Mouse (Mus musculus) right cerebral cortex, postnatal 10 days (tissue): ENCODE measurements around the gene Nfil3.

Source experiments
- DNase-seq, 2 experiments: peaks; one replicate each; pipeline ENCODE4 v3.0.0; 2021; ENCODE audit warnings: low spot score in 2 of 2

The Nfil3 gene

DNA sequence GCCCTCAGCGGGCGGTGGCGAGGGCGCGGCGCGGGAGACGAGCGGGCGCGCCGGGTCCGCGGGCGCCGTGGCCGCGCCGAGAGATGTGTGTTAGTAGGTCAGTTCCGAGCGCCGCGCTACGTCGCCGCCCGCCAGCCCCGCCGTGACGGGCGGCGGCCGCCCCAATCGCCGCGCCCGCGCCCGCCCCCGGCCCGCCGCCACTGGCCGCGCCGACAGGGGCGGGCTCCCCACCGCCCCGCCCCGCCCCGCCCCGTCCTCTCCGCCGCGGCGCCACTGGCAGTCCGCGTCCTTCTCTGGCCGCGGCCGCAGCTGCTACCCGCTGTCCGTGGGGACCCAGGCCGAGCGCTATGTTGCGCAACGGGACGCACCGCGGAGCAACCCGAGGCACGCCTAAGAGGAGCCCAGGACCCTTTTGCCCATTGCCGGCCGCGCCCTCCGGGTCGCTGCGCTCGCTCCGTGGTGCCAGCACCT is at the start of gene Nfil3:
Nfil3 (minus strand) TSS at position 123 of the 471 bp plus-strand sequence.
- DNase-seq = peak; percentile 88 to 90

DNA sequence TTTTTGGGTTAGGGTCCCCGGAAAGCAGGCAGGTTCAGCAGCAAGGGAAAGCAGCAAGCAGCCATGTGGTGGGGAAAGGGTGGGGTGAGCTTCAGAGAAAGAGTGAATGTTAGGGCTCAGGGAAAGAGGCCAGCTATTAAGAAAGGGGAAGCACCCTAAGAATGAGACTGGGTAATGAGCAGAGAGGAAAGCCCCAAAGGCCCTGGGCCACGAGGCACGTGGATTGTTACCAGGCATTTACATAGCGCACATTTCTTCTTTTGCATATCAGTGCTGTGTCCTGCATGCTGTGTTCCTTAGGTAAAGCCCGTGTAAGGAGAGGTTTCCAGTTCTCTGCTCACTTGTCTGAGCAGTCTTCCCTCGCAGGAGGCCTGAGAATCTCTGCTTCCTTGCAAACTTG is 43.4 kb upstream of the Nfil3 start:
- DNase-seq = no peak

GRCm38 (mm10) chr13:53020282-53020681 is 39.4 kb upstream of the Nfil3 start:
- DNase-seq = no peak

DNA sequence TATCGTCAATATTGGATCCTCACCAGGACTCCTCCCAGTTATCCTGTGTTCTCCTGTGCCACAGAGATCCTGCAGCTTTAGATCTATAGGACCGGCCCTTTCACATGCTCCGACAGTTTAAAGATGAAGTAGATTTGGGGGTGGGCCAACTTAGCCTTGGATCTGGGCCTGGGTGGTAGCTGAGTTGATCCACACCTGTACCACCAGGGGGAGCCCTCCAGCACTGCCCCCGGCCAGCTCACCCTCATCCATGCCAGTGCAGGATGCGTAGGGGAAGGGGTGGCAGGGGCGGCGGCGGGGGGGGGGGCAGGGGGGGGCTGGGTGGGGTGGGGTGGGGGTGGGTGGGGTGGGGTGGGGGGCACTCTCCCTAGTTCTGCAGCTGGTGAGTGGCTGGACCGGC is 38.7 kb upstream of the Nfil3 start:
- no peak for DNase-seq

- DNase-seq = no peak
Measured at GRCm38 (mm10) chr13:53018976-53019375, 38.1 kb upstream of the Nfil3 start.

GRCm38 (mm10) chr13:53017983-53018382 is 37.1 kb upstream of the Nfil3 start:
- no peak for DNase-seq

- DNase-seq = no peak
Measured at GRCm38 (mm10) chr13:53017117-53017516, 36.2 kb upstream of the Nfil3 start.

DNA sequence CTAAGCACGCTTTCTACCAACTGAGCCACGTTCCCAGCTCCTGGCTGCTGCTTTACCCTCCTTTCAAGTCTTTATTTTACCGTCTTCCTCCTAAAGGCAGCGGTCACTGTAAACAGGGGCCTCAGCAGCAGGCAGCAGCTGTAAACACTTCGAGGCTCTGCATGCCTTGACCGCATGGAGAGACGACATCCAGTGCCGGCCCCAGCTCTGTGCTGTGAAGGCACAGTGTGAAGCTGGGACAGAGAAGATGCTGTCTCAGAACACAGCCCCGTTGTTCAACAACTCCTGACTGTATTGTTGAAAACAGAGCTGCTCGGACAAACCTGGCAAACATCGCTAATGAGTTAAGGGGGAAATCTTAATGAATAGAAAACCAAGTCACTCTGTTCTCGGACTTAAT is 30.6 kb upstream of the Nfil3 start:
- peak; percentile 50 to 56 for DNase-seq

GRCm38 (mm10) chr13:53008489-53009184 is 27.8 kb upstream of the Nfil3 start:
- peak; percentile 41 to 46 for DNase-seq

DNA sequence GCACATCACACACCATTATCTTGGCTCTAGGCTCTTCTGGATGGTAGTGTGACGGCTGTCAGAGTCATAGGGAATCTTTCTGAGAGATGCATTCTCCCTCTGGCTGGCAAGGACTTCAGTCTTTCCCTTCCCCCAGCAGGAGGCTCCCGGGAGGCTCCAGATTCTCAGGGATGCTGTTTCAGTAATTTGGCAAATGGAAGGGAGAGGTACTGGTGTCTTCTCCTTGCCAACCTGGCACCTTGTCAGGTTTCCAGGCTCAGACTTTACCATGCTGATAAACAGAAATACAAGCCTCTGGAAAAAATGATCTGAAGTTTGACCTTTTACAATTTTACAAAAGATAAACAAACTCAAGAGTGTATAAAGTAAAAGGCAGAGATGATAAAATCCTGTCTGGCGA is 26.9 kb upstream of the Nfil3 start:
- DNase-seq = no peak

DNA sequence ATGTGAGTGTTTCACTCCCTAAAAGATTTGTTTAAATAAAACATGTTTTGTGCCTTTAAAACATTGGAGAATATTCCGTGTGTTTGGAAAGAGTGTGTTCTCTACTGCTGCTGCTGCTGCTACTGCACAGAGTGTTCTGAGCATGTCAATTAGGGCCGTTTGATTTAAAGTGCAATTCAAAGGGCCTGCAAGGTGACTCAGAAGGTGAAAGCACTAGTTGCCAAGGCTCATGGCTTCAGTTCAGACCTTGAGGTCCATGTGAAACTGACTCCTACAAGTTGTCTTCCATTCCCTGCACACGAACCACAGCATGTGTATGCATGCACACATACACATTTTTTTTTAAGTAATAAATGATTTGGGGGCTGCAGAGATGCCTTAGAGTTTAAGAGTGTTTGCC is 22.4 kb upstream of the Nfil3 start:
- DNase-seq = no peak

GRCm38 (mm10) chr13:53001511-53001935 is 20.6 kb upstream of the Nfil3 start:
- DNase-seq = no peak

GRCm38 (mm10) chr13:53000481-53000880 is 19.6 kb upstream of the Nfil3 start:
- DNase-seq = no peak

GRCm38 (mm10) chr13:52998541-52998940 is 17.7 kb upstream of the Nfil3 start:
- no peak for DNase-seq

DNA sequence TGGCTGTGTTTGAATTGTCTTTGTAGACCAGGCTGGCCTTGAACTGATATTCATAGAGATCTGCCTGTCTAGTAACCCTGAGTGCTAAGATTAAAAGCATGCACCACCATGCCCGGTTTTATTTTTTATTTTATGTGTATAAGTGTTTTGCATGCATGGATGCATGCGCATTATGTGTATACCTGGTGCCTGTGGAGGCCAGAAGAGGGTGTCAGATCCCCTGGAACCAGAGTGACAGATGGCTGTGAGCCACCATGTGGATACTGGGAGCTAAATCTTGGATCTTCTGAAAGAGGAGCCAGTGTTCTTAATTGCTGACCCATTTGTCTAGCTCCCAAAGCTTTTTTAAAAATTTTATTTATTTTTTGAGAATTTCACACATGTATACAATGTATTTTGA is 16.9 kb upstream of the Nfil3 start:
- DNase-seq = no peak

GRCm38 (mm10) chr13:52996201-52996600 is 15.3 kb upstream of the Nfil3 start:
- DNase-seq = no peak

- no peak for DNase-seq
Measured at GRCm38 (mm10) chr13:52994197-52994881, 13.5 kb upstream of the Nfil3 start.

DNA sequence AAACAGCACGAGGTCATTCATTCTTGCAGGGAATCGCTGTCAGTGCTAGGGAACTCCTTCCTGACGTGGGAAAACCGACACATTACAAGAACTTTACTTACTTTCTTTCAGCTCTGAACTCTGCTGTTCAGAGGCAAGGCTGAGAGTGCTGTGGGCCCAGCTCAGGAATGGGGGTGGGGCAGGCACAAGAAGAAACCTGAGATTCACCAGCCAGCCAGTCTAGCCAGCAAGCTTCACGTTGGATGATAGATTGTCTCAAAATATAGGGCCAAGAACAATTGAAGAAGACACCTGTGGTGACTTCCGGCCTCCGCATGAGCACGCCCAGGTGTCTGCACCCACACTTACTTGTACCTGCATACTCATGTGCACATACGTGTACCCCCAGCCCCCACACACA is 9.3 kb upstream of the Nfil3 start:
- DNase-seq = no peak

DNA sequence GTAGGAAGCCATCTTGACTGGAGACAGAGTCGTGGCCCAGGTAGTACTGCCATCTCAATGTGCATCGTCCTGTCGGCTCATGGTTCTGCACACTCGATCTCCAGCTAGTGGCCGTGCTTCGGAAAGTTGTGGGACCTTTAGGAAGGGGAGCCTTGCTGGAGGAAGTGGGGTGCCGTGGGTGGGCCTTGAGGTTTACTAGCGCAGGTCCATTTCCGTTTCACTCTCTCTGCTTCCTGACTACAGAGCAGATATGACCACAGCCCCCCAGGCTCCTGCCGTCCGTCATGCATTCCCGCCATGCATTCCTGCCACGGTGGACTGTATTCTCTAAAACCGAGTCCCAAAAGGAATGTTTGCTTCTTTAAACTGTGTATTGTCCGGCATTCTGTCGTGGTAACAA is 8.1 kb upstream of the Nfil3 start:
- DNase-seq = no peak

DNA sequence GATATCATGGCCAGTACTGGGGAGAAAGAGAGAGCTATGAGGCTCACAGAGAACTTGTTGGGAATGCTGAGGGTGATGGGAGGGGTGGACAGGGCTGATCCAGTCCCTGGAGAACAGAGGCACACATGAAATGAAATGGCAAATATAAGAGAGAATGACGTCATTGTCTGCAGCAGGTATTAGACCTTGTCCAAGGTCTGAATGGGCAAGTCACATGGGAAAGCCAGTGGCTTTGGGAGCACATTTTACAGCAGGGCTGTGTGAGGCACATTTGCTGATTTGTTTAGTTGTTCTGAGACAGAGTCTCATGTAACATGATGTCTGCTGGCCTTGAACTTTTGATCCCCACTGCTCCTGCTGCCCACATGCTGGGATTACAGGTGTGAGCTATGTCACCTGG is 7.0 kb upstream of the Nfil3 start:
- DNase-seq = no peak

GRCm38 (mm10) chr13:52986215-52986780 is 5.4 kb upstream of the Nfil3 start:
- no peak for DNase-seq

DNA sequence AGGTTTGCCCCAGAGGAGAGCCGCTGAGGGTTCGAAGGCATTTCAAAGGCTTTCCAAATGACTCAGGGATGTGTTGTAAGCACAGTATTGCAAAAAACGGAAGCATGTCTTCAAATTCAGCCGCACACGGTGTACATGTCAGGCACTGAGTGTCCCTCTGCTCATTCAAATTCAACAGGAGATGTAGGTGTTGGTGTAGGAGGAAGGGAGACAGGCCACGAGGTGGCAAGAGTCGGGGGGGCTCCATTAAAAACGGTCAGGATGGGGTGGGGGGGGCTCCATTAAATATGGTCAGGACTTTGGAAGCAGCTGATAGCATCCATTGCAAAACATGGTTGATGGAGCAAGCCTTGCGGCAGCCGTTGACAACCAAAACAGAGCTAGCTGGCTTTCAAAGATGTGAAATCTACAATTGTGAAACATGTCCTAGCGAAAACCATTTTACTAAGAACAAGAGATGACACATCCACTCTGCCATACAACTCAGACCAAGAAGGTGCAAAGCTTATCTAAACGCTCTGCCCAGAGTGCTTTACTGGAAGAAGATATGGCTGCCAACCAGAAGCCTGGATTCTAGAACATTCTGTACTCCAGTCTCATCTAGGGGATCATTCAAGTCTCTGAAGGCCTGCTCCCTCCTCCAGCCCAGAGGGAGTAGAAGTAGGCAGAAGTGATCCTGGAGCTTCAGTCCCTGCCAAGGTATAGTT is 4.8 kb upstream of the Nfil3 start:
- no peak for DNase-seq
